Mouse (Mus musculus): ENCODE measurements around the gene Fkbp5.

DNA sequence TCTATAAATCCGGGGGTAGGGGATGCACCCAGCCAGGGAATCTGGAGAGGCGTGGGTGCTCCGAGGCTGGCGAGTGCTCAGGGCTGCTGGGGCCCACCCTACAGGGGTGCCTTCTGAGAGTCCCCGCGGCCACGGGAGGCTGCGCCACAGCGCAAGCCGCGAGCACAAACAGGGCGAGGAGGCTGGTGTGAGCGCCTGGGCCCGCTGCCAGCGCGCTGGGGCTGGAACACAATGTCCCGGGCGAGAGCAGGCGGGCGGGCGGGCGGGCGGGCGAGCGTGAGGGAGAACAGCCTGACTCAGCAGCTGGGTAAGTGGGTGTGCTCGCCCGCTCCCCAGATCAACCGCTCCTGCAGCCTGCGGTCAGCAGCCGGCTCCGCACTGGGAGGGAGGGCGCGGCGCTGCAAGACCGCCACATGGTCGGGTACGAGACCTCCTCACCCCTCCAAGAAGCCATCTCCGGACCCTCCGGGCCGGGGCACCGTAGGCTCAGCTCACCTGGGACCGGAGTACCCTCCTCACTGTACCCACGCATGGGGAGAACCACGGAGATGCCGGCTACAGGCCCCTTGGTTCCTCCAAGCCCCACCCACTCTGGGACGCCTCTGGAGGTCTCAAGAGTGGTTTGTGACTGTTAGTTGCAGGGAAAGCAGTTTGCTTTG lies 758 bp upstream of the Fkbp5 start:
- no peak for TF ChIP-seq CTCF (IDR thresholded peaks at IDR 0.05; ENCODE audit: low read depth)
- TF ChIP-seq EP300 (IDR thresholded peaks at IDR 0.05; ENCODE audit: low read depth): no peak
